Mouse (Mus musculus) thymus, adult 2 months (tissue): ENCODE results near the gene Clec1a.

Experiments
- CTCF ChIP-seq: fragments of 200-500 bp; IDR thresholded peaks from 2 replicates; pipeline ENCODE4 v1.5.1; 2012; ENCODE audit warnings: mild to moderate bottlenecking, control low read depth, low read length, moderate library complexity, borderline replicate concordance; ENCODE audit not compliant: control insufficient read depth, poor library complexity, insufficient read depth; ENCODE audit errors: extremely low read depth
- POLR2A ChIP-seq: fragments of 200-500 bp; IDR thresholded peaks from 2 replicates; pipeline ENCODE4 v1.6.1; 2012; ENCODE audit warnings: mild to moderate bottlenecking, low read length, control low read depth, moderate library complexity; ENCODE audit not compliant: control insufficient read depth, poor library complexity, insufficient read depth; ENCODE audit errors: extremely low read depth

GRCm38 (mm10) chr6:129449743-129450142, 2.1 kb downstream of the Clec1a start:
- TF ChIP-seq POLR2A, result no peak
- TF ChIP-seq CTCF, result no peak
